Mouse (Mus musculus) spleen, postnatal 14 days (tissue): ENCODE measurements around the gene Retnlb.
"Not testable (repeated sequence)": the region's sequence is repeated elsewhere in the genome, so short reads cannot be mapped to it uniquely, and the experiment has no call there.

Source experiments
- DNase-seq, 2 experiments: peaks; one replicate each; pipeline ENCODE4 v3.0.0; 2021 to 2022; ENCODE audit warnings: low spot score in 2 of 2

Gene Retnlb

GRCm38 (mm10) chr16:48816695-48817094 is at the start of gene Retnlb:
Gene Retnlb (plus strand): TSS chr16:48816856.
- no peak for DNase-seq

DNA sequence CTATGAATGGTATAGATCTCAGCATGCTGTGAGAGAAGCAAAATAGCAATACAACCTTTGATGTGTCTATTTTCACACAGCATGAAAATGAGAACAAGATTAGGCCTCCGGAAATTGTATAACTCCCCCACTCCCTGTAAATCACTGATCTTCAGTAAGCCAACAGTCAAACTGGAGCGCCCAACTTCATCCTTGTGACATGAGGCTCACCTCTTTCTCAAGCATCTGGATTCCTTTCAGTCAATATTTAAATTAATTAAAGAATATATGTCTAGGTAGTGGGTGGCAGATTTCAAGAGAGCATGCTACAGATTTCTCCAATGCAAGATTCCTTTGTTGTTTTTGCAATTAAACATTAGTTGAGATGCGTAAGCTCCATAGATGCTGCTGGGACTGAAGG is 47.5 kb upstream of the Retnlb start:
- no peak for DNase-seq

DNA sequence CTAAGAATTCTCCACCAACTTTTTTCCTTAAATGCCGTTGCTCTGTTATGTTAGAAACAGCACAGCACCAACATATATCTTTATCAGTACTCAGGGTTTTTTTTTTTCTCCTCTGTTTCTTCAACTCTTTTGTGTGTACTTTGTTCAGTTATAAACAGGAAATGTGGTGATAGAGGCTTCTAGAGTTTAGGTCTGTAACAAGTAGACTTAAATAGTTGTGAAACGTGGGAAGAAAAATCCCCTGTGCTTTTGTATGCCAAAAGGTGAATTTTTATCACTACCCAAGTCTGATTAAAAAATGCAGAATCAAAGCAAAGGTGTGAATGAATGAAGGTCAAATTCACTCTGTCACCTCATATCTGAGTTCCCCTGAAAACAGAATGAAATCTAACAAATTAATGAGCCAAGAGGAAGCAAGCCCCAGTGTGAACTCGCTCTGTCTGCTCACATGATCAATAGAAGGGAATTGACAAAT is 44.6 kb upstream of the Retnlb start, which contains the start of gene Trat1:
Gene Trat1, minus strand, starts transcription at position 51 of the 475 bp plus-strand sequence.
- no peak for DNase-seq

DNA sequence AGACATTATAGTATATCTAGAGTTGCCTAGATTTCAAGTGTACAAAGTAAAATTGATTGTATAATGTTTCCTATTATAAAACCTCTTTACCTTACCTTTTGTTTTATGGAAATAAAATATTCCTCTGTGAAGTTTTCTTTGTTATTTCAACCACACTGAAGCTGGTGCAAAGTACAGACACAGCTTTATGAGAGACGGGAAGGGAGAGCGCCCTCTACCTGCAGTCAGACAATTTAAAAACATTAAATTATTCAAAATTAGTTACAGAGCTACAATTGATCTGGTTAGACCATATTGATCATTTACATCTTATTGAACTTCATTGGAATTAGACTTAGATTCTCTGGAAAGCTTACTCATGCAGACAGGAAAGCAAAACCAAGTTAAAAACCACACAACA is 39.4 kb upstream of the Retnlb start:
- no peak for DNase-seq

- DNase-seq = no peak
Measured at GRCm38 (mm10) chr16:48786258-48786657, 30.4 kb upstream of the Retnlb start.

DNA sequence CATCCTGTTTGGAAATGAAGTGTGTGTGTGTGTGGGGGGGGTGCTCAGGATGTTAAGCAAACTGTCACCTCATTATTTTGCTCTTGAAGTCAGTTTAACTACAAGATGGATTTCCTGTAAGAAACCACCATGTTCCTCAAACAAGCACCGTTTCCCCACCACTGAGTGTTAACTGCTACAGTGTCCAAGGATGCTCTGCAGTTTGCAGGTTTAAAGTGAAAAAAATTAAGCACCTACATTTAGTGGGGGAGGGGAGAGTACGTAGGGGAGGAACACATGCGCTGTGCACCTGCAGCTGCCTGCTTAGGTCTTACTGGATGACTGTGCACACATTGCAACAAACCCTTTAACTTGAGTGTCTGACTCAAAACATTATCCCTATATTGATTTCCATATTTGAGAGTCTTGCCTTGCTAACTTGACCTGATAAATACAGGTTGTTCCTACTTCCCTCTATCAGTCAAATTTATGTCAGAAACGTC is 27.9 kb upstream of the Retnlb start:
- DNase-seq = no peak

DNA sequence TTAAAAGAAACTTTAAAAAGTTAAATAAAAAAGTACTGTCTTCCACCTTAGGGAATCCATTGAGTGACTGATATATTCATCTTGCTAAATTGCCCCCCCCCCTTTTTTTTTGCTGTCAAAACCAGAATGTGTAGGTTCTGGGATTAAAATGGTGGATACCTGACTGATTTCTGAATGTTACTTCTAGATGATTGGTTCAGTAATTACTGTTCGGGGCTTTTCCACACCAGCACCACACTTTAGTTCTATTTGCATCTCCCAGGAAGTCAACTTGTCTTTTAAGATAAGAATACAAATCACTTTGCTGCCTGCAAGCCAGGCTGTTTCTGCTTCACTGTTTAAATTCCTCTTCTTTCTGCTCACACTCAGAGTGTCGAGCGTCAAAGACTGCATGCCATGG is 18.4 kb upstream of the Retnlb start:
- no peak for DNase-seq

DNA sequence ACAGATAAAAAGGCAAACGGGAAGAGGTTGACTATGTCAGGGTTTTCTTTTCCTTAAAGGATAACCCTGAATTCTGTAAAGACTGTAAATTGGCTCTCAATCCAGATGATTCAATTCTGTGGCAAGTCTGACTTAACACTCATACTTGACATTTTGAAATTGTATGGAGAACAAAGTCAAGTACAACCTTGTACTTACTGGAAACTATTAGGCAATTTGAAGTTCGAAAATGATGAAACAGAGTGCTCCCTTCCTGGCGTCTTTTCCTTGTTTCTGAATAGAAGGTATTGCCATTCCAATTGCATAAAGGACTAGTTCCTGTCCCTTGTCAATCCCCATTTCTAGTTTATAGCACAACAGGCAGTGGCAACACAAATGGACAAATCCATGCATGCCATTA is 17.2 kb upstream of the Retnlb start:
- DNase-seq = no peak

DNA sequence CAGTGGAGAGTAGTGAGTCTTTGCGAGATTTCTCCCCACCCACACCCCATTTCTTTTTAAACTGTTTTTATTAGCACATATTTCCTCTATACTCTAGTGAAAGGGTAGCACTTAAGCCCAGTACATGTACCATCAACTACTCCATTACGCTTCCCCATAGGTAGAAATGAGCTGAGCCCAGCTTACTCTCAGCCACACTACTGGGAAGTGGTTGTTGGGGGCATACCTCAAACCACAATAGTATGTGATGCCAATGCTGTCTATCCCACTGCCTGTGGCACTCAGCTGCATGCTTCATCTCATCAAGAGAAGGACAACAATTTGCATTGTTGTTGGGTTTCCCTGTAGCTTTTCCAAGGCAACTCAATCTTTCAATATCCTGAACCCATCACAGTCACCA is 15.8 kb upstream of the Retnlb start:
- DNase-seq = no peak

- no peak for DNase-seq
Measured at GRCm38 (mm10) chr16:48805412-48805811, 11.2 kb upstream of the Retnlb start.

DNA sequence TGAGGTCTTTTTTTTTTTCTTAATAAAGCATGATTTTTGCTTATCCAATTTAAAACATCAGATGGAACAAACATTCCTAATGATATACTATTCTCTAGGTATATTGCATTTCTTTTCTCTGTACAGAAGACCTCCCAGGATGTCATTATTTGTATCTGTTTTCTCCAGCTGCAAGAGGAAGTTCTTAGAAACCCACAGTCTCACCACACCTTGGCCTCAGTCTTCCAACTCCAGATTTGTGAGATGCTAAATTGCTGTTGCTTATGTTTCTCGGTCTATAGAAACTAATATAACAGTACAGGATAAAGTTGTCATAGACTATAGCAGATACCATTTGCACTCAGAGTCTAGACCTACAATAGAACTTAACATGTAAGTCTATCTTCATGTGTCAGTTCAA is 10.1 kb upstream of the Retnlb start:
- DNase-seq = no peak

DNA sequence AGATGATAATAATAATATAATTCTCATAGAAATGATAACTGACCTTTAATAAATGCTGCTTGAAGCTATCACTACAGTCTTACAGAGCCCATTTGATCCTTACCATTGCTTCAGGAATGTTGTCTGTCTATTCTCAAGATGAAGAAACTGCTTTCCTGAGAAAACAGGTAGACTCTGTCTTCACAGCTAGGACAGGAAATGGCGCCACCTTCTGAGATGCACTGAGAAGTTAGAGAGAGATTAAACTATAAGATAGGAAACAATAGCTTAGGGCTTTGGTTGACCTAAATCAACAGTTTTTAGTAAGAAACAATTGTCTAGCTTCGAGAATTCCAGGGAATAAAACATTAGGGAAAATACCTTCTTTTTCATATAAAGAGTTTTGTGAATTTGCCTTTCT is 7.3 kb upstream of the Retnlb start:
- DNase-seq = no peak

DNA sequence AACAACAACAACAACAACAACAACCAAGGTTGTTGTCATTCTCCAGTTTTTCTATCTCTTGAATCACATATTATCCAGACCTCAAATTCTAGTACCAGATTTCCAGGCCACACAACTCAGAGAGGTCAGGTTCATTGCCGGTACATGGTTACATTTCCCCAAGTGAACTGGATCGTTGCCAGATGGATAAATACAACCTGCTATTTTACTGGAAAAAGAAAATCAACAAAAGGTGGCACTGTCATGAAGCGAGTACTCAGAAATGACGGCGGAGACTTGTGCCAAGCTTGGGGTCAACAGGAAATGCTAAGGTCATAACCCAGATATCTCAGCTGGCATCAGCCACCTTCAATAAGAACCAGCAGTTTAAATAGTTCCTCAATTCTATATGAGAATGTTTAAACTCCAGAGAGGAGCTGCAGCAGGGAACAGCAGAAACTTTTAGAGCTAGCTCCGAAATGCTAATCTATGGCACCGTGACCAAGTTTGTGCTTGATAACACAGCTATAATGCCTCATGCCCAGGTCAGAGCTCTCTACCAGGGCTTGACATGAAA is 4.7 kb upstream of the Retnlb start:
- DNase-seq = no peak

DNA sequence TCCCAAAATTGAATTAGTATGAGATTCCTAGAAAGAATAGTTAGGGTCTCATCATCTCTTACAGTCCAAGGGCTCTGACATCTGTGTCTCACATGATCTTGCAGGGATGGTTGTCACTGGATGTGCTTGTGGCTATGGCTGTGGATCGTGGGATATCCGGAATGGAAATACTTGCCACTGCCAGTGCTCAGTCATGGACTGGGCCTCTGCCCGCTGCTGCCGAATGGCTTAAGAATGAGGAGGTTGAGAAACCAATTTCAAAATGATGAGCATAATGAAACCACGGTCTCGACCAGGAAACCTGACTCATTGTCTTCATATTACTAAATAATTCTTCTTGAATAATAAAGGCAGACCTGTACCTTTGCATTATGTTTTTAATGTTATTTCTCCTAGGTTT is 1.9 kb downstream of the Retnlb start:
- no peak for DNase-seq

DNA sequence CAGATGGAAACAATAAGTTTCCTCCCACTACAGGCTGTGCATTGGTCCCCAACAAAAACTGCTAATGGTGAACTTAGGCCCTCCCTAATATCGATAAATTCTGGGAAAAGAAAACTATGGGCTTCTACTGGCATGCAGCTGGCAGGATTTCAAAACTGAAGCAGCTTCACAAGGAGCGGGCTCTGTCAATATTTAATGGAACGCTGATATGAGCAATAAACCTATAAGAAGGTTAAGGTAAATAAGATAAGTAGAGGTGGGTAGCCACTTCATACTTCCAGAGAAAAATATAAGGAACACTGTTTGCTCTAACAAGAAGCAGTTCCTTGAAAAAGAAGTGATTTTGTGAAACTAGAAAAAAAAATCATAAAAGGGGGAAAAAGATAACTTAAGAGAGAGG is 9.8 kb downstream of the Retnlb start:
- no peak for DNase-seq

DNA sequence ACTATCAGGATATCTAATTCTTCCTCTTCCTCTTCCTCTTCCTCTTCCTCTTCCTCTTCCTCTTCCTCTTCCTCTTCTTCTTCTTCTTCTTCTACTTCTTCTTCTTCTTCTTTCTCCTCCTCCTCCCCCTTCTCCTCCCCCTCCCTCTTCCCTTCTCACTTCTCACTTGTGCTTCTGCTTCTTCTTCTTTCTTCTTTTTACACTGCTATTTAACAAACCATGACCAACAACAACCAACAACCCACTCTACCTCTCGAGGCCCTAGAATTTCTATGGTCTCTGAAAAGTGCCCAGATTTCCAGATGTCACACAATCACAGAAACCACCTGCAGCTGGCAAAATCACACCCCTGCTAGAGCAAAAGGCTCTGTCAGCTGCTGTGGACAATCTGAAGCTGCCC is 11.0 kb downstream of the Retnlb start:
- DNase-seq = no peak

GRCm38 (mm10) chr16:48829060-48829459 is 12.4 kb downstream of the Retnlb start:
- no peak for DNase-seq

DNA sequence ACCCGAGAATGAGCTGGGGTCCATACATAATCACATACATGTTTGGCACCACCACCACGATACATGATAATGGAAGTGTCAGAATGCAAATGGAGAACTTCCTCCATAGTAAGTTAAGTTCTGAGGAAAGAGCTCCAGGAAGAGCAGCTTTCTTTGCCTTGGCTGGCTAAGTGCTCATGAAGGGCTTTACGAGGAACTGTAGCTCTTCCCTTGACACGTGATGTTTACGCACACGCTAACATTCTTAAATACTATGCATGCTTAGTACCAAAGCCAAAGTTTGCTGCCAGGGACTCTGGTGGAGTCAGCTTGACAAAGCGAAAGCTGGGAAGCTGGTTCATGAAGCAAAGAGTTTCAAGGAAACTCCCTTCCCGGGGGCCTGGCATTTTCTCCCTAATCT is 15.4 kb downstream of the Retnlb start:
- no peak for DNase-seq

DNA sequence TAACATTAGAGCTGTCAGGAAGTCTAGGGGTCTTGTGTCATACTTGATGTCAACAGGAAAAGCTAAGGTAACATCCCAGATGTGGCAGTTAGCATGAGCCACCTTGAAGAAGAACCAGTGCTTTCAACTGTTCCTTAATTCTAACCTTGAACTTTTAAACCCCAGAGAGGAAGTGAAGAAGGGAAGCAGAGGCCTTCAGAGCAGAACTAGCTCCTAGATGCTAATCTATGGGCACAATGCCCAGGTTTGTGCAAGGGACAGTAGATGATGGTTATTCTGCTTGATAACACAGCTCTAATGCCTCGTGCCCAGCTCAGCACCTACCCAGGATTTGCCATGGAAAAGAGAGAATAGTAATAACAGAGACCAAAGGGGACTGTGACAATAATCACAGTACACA is 17.0 kb downstream of the Retnlb start:
- not testable (repeated sequence) for DNase-seq

GRCm38 (mm10) chr16:48842266-48842665 is 25.6 kb downstream of the Retnlb start, which contains the start of gene Retnla:
Gene Retnla (plus strand): TSS chr16:48842551.
- no peak for DNase-seq

DNA sequence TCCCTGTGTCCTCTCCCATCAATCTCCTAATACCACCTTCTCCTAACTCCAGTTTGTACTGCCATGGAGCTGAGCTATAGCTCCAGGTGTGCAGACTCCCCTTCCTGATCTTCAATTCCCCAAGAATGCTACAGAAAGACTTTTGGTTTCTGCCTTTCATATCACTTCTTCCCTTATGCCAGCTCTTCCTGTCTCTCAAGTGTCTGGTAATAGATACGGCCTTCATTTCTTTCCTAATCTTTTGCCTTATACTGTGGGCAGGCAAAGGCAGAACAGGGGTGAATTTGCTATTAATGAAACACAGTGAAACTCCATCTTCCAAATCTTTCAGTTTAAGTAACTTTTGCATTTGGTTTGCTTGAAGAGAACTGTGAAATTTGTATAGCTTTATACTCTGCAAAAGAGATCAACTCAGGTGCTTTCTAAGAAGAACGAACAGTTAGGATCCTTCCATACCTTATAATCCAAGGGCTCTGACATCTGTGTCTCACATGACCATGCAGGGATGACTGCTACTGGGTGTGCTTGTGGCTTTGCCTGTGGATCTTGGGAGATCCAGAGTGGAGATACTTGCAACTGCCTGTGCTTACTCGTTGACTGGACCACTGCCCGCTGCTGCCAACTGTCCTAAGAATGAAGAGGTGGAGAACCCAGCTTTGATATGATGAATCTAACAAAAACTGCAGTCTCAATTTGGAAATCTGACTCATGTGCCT is 27.2 kb downstream of the Retnlb start:
- DNase-seq = no peak

DNA sequence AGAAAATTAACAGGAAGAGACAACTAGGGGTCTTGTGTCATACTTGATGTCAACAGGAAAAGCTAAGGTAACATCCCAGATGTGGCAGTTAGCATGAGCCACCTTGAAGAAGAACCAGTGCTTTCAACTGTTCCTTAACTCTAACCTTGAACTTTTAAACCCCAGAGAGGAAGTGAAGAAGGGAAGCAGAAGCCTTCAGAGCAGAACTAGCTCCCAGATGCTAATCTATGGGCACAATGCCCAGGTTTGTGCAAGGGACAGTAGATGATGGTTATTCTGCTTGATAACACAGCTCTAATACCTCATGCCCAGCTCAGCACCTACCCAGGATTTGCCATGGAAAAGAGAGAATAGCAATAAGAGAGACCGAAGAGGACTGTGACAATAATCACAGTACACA is 48.3 kb downstream of the Retnlb start:
- not testable (repeated sequence) for DNase-seq

DNA sequence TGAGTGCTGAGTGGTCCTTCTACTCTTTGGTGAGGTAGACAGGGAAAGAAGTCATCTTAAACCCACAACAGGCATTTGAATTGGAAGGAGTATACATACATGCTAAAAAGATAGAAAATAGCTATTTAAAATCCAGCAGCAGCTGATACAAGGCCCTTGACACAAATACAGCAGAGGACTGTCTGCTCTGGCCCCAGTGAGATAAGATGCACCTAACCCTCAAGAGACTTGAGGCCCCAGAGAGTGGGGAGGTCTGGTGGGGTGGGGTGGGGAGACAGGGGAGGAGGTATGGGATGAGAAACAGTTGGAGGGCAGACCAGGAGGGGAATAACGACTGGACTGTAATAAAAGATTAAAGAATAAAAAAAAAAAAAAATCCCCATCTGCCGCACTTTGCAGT is 51.0 kb downstream of the Retnlb start:
- no peak for DNase-seq
